Mouse (Mus musculus): ENCODE results near the gene Rbl2.

The Rbl2 gene

DNA sequence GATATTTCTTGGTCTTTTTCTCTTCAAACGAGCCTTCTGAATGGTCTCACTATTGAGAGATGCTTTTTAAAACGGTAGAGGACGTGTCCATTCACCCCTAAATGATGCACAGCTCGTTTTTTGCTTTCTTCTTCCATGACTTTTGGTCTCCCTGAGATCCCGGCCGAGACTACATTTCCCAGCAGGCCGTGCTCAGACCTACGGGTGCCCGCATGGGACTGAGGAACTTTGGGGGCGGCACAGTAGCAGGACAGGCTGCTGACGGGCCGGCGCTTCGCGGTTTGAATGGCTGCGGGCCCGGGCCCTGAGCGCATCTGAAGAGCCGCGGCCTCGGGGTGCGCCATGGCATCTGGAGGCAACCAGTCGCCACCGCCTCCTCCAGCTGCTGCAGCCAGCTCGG, at the start of gene Rbl2:
Gene Rbl2 (plus strand): TSS at position 224 of the 400 bp plus-strand sequence.
- DNase-seq (ENCODE audit: extremely low read depth, low read depth) = peak; percentile 82

GRCm38 (mm10) chr8:91034417-91034816, 35.4 kb upstream of the Rbl2 start:
- no peak for DNase-seq (ENCODE audit: extremely low read depth, low read depth)

GRCm38 (mm10) chr8:91036905-91037304, 33.0 kb upstream of the Rbl2 start:
- DNase-seq (ENCODE audit: extremely low read depth, low read depth) = no peak

- DNase-seq (ENCODE audit: extremely low read depth, low read depth) = no peak
These were observed 31.2 kb upstream of the Rbl2 start for GRCm38 (mm10) chr8:91038637-91039036.

- no peak for DNase-seq (ENCODE audit: extremely low read depth, low read depth)
These were observed 23.5 kb upstream of the Rbl2 start for GRCm38 (mm10) chr8:91046370-91046769.

DNA sequence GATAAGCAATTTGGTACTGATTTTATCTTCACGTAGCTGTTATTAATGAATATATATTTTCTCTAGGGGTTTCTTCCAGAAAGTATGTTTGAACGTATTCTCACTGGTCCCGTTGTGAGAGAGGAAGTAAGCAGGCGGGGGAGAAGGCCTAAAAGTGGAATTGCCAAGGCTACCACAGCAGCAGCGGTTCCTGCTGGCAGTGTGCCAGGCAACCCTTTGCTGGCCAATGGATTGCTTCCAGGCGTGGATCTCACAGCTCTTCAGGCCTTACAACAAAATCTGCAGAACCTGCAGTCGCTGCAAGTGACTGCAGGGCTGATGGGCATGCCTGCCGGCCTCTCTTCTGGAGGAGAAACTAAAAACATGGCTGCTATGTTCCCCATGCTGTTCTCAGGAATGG, 18.8 kb upstream of the Rbl2 start:
- DNase-seq (ENCODE audit: extremely low read depth, low read depth) = peak; percentile 46

DNA sequence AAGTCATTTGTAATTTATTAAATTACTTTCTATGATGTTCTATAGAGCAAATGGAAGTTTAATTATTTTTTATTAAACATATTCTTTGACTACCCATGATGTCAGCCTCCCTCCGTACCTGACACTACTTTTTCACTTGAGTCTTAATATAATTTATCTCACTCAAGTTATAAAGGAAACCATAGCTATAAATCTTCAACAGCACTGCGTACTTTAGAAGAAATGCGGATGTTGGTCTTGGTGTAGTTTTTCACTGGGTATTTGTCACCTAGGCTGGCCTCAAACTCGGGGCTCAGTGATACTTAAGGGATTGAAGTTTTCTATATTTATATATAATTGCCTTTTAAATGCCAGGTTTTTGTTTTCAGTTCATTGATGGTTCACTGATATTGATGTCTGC, 15.4 kb upstream of the Rbl2 start:
- DNase-seq (ENCODE audit: extremely low read depth, low read depth) = no peak

DNA sequence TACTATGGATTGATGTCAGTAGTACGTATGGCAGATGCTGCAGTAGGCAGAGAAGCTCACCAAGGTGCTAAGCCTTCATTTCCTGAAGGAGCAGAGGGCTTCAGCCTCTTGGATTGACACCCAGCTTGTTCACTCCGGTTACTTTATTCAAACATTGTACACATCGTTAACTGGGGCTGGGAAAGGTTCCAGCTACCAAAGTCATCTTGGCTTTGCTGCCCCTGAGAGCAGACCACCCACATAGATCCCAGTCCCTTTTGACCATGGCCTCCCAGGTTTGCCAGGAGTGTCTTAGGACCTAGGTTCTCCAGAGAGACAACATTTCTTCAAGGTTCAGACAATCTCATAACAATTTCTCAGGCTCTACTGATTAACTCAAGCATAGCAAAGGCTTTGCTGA, 13.0 kb upstream of the Rbl2 start:
- DNase-seq (ENCODE audit: extremely low read depth, low read depth) = no peak

DNA sequence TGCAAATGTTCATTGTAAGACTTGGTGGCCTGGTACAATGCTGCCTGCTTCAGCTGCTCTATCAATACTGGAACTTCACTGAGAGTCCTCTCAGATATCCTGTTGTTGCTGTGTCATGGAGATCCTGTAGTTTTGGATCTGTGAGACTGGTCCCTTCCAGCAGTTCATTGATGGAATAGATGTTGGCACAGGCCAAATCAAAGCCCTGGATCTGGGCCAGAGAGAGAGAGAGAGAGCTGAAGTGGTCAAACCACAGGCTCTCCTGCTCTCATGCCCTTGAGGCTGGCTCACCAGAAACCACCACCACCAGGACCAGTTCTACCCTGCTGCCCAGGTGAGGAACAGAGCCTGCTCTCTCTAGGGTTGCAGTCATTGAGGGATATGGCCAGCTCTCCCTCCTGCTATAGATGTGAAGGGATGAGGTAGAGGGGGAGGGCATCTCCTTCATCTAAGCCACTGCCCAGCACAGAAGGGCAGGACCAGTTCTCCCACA, 10.7 kb upstream of the Rbl2 start:
- no peak for DNase-seq (ENCODE audit: extremely low read depth, low read depth)

GRCm38 (mm10) chr8:91059884-91060510, 9.9 kb upstream of the Rbl2 start:
- DNase-seq (ENCODE audit: extremely low read depth, low read depth) = peak; percentile 6

DNA sequence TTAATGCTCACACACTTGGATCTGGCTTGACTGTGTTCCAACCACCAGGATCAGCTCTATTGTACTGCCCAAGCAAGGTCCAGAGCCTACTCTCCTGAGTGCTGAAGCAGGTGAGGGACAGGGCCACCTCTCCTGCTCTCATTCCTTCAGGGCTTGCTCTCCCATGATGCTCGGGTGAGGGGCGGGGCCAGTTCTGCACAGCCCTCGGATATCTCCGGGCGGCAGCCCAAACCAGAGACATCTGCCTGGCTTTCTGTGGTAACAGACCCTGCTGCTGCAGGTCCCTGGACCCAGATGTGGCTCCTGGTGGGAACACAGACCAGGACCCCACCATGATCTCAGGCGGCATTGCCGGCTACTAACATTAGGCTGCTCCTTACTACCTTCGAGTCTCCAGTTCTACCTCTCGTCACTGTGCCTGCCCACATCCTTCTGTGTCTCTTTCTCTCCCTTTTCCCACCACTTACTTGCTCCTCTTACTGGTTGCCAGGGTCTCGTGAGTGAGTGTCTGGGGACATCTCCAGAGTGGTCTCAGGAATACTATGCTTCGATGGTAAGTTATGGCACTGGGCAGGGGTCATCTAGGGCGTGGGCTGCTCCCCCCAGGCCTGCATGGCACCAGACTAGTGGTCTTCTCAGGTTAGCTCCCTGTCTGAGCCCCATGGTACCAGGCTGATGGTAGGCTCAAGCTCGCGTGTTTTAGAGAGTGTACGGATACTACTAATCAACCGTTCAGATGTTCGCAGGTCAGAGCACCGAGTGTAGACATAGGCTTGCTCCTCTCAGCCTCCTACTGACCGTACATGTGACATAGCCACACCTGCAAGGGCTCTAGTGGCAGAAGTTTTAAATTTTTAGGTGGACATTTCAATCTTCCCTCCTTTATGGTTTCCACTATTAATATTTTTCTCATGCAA, 9.0 kb upstream of the Rbl2 start:
- DNase-seq (ENCODE audit: extremely low read depth, low read depth) = peak; percentile 46

DNA sequence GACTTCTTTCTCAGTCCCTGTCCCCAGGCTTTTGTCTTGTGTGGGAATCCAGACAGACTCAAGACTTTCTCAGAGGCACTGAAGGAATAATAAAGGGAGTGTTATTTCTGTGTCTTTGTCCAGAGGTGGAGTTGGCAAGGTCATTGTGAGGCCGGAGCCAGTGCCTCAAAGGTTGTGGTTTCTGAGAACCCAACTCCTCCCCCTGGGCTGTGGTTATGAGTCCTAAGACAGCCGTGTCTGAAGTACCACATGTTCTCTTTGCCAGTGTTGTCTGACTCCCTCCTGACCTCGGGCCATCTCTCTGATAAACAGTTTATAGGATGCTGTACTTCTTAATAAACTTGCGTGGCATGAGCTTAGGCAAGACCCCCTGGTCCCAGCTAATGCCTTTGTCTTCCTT, 4.7 kb upstream of the Rbl2 start:
- DNase-seq (ENCODE audit: extremely low read depth, low read depth) = no peak

GRCm38 (mm10) chr8:91069407-91069806, 450 bp upstream of the Rbl2 start:
- no peak for DNase-seq (ENCODE audit: extremely low read depth, low read depth)

- DNase-seq (ENCODE audit: extremely low read depth, low read depth) = peak; percentile 87
These were observed 510 bp downstream of the Rbl2 start for GRCm38 (mm10) chr8:91070275-91070859.

DNA sequence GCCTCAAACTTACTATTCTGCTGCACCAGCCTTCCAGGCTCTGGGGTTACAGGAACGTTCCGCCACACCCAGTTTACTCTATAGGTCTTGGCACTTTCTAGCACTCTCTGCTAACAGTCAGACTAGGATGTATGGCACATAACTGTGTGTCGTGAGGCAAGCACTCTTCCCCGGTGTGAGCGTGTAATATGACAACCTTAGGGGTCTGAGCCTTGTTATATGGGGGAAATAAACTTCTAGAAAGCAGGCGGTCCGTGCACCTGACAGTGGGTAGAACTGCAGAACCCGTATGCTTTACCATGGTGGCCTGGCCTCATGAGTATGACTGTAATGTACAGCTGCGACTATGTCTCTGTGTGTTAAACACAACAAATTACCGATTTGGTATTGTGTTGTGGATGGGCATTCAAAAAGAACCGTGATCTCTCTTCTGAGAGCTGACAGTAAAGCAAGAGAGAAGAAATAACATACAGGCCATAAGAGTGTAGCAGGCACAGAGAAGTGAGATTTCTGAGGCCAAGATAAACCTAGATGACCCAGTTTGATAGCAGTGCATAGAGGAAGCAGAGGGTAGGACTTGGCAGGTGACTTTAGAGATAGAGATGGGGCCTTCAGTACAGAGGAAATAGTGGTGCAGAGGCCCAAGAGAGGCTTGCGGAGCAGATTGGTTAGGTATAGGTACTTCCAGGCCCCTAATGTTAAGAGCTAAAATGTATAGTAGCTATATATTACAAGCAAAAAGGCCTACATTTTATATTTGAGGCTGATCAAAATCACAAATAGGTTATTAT, 7.4 kb downstream of the Rbl2 start:
- DNase-seq (ENCODE audit: extremely low read depth, low read depth) = peak; percentile 8

DNA sequence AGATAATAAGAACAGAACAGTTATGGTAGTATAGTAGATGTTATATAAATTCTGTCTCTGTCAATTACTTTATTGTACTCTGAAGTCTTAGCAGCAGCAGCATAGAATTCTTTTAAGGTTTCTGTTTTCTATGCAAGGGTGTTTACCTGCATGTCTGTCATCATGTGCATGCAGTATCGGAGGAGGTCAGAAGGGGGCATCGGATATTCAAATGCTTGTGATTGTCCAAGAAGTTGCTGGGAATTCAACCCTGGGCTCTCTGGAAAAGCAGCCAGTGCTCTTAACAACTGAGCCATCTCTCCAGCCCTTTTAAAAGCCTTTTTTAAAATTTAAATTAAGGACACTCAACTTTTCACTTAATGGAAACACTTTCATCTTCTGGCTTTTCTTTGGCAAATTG, 9.8 kb downstream of the Rbl2 start:
- peak; percentile 28 for DNase-seq (ENCODE audit: extremely low read depth, low read depth)

DNA sequence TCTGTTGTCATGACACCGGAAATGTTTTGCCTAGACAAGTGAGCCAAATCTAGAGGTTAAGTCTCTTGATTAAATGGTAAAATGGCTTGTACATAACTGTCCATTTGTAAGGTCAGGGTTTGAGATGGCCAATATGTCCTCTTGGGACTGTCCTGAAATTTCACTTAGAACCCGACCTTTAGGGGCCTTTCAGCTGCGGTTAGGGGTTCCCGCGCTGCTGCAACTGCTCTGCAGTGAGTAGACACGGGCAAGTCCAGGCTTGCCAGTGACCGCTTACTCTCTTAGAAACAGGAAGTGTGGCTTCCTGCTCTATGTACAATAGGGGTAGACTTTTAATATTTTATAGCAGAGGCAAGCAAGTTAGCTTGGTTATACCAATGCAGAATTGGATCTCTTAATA, 12.1 kb downstream of the Rbl2 start:
- DNase-seq (ENCODE audit: extremely low read depth, low read depth) = no peak

- no peak for DNase-seq (ENCODE audit: extremely low read depth, low read depth)
These were observed 12.6 kb downstream of the Rbl2 start for GRCm38 (mm10) chr8:91082428-91082827.

- DNase-seq (ENCODE audit: extremely low read depth, low read depth) = no peak
These were observed 18.6 kb downstream of the Rbl2 start for GRCm38 (mm10) chr8:91088452-91088851.

GRCm38 (mm10) chr8:91089601-91090000, 19.7 kb downstream of the Rbl2 start:
- no peak for DNase-seq (ENCODE audit: extremely low read depth, low read depth)

GRCm38 (mm10) chr8:91094135-91094534, 24.3 kb downstream of the Rbl2 start:
- DNase-seq (ENCODE audit: extremely low read depth, low read depth) = no peak

All from MEL-GATA-1-ER (cell line).